Mouse (Mus musculus) testis, adult 2 months (tissue): Measurements from ENCODE around the gene Insr.

Experiments
- CTCF ChIP-seq: fragments of 200-500 bp; IDR thresholded peaks from 2 replicates; pipeline ENCODE4 v1.5.1; 2012; ENCODE audit warnings: low read depth, mild to moderate bottlenecking, inconsistent platforms, low read length, moderate library complexity; ENCODE audit not compliant: control insufficient read depth, insufficient read depth, insufficient replicate concordance
- POLR2A ChIP-seq: fragments of 200-500 bp; IDR thresholded peaks from 2 replicates; pipeline ENCODE4 v1.6.1; 2012; ENCODE audit warnings: low read depth, mild to moderate bottlenecking, inconsistent platforms, low read length, moderate library complexity; ENCODE audit not compliant: control insufficient read depth

- TF ChIP-seq CTCF (no peak), POLR2A (no peak)
Observed at GRCm38 (mm10) chr8:3309636-3310035, 30.2 kb upstream of the Insr start.
